28 mouse cellular contexts compared by ENCODE assay signal in genomic region chr8:4505364-4505763, GRCm38 (mm10). TPM values are rescaled to one million over a fixed set of nuclear protein-coding genes. Genes with fewer than 3 reads are reported as not detected.
DNase-seq lines count a peak whose midpoint lies in the region; ATAC-seq and TF ChIP-seq lines count a peak whose summit lies in the region.
"Had no signal": no experiment of that assay in that cellular context is flagged by ENCODE, and none has a peak within 500 bp of the region (broad histone marks: within the 10 kb centered on the region; RNA-seq: fewer than 3 reads in every experiment).

No protein-coding gene starts in this region.

- H3K36me3 ChIP-seq in midbrain, embryonic 11.5 days (ENCODE audit: control insufficient read depth, insufficient read depth, low read length), result no peaks in the 10 kb centered on the region
- H3K36me3 ChIP-seq in midbrain, embryonic 10.5 days, result no peaks in the 10 kb centered on the region
- H3K36me3 ChIP-seq in stomach, postnatal 0 days (ENCODE audit: control insufficient read depth, insufficient read depth, low read length), result no peaks in the 10 kb centered on the region

- H3K9ac ChIP-seq in midbrain, embryonic 11.5 days (ENCODE audit: low read length), result no peak overlapping the region
- H3K9ac ChIP-seq in stomach, postnatal 0 days (ENCODE audit: low read length), result no peak overlapping the region
- H3K9ac ChIP-seq: forebrain, embryonic 13.5 days; heart, embryonic 13.5 days; hindbrain, embryonic 14.5 days had no signal

- DNase-seq in midbrain, embryonic 11.5 days (ENCODE audit: low spot score, missing footprints), result peak; percentile 41
- no peak for DNase-seq in midbrain, embryonic 10.5 days (ENCODE audit: low spot score)
- peak; percentile 80 for DNase-seq in gonadal fat pad, adult 2 months (ENCODE audit: low read depth)
- no peak for DNase-seq in stomach, postnatal 0 days (ENCODE audit: low spot score)
- DNase-seq in embryo, embryonic 9.5 days (ENCODE audit: extremely low spot score), result no peak
- DNase-seq in left cerebral cortex, postnatal 4 days, result no peak
- DNase-seq: adrenal gland, adult 2 months; adrenal gland, postnatal 14 days; cerebellum, adult 11 months; cerebellum, adult 2 months; cerebellum, adult 9-11 months; cerebellum, postnatal 25 days; gastrocnemius, adult 2 months; gastrocnemius, postnatal 14 days; heart, adult 18-20 months; heart, postnatal 14 days; heart, postnatal 4 days had no signal

- no peak for ATAC-seq in midbrain, embryonic 11.5 days (ENCODE audit: low FRiP score)
- ATAC-seq in stomach, postnatal 0 days (ENCODE audit: low FRiP score, low TSS enrichment), result no peak; the same call in 1 of the 2 replicates
- ATAC-seq: CD4-positive, CD25-positive, alpha-beta regulatory T cell, adult 4 months; forebrain, embryonic 13.5 days; forebrain, embryonic 16.5 days; hindbrain, postnatal 0 days; inflammation-experienced regulatory T-cells, adult 6 months; intestine, embryonic 16.5 days had no signal

- WGBS in midbrain, embryonic 11.5 days, result 79% methylated on average over 1 of the region's 1 CpGs
- WGBS in midbrain, embryonic 10.5 days, result 70% methylated on average over 1 of the region's 1 CpGs
- 42% methylated on average over 1 of the region's 1 CpGs for WGBS in stomach, postnatal 0 days

- intact Hi-C loops in left cerebral cortex, postnatal 4 days (cut with DNase I), result no loop called here

- no peak for TF ChIP-seq CTCF in stomach, postnatal 0 days (IDR thresholded peaks at IDR 0.05; ENCODE audit: low read depth)

- no peaks in the 10 kb centered on the region for H3K4me1 ChIP-seq in midbrain, embryonic 11.5 days (ENCODE audit: control insufficient read depth, insufficient read depth, low read length)
- no peaks in the 10 kb centered on the region for H3K4me1 ChIP-seq in midbrain, embryonic 10.5 days
- no peaks in the 10 kb centered on the region for H3K4me1 ChIP-seq in stomach, postnatal 0 days (replicated peaks; ENCODE audit: control insufficient read depth, insufficient read depth)
- H3K4me1 ChIP-seq: forebrain, embryonic 10.5 days; forebrain, embryonic 13.5 days had no signal

- peak; percentile 71 for TF ChIP-seq EP300 in stomach, postnatal 0 days (optimal IDR thresholded peaks at IDR 0.05)

- no peaks in the 10 kb centered on the region for H3K27me3 ChIP-seq in midbrain, embryonic 11.5 days (ENCODE audit: control insufficient read depth, insufficient read depth, low read length)
- no peaks in the 10 kb centered on the region for H3K27me3 ChIP-seq in midbrain, embryonic 10.5 days (ENCODE audit: low read depth, poor library complexity, severe bottlenecking)
- H3K27me3 ChIP-seq in stomach, postnatal 0 days (ENCODE audit: control insufficient read depth, insufficient read depth, low read length), result no peaks in the 10 kb centered on the region
- H3K27me3 ChIP-seq: forebrain, embryonic 13.5 days; heart, embryonic 13.5 days had no signal

- H3K27ac ChIP-seq in midbrain, embryonic 11.5 days (ENCODE audit: low read depth, low read length), result no peak overlapping the region
- H3K27ac ChIP-seq in midbrain, embryonic 10.5 days (replicated peaks), result no peak overlapping the region
- H3K27ac ChIP-seq in stomach, postnatal 0 days (replicated peaks), result 0 out of 2 replicates have a peak overlapping the region, but pooled peaks have one; percentile 56
- H3K27ac ChIP-seq: forebrain, embryonic 10.5 days; forebrain, embryonic 13.5 days; gastrocnemius, adult 2 months; heart, embryonic 10.5 days; hindbrain, embryonic 14.5 days; hindbrain, postnatal 0 days had no signal

- H3K4me2 ChIP-seq in midbrain, embryonic 11.5 days, result no peak overlapping the region
- no peak overlapping the region for H3K4me2 ChIP-seq in stomach, postnatal 0 days (replicated peaks; ENCODE audit: low read depth)
- H3K4me2 ChIP-seq: forebrain, embryonic 13.5 days; heart, embryonic 13.5 days; hindbrain, embryonic 14.5 days had no signal

- H3K9me3 ChIP-seq in midbrain, embryonic 11.5 days (ENCODE audit: control insufficient read depth, low read length), result no peaks in the 10 kb centered on the region
- H3K9me3 ChIP-seq in midbrain, embryonic 10.5 days (replicated peaks), result no peaks in the 10 kb centered on the region
- H3K9me3 ChIP-seq in stomach, postnatal 0 days (ENCODE audit: control insufficient read depth, low read length), result no peaks in the 10 kb centered on the region
- H3K9me3 ChIP-seq: forebrain, embryonic 10.5 days; forebrain, embryonic 13.5 days; heart, embryonic 10.5 days; heart, embryonic 13.5 days had no signal

- no peak overlapping the region for H3K4me3 ChIP-seq in midbrain, embryonic 11.5 days (ENCODE audit: low read depth, low read length)
- no peak overlapping the region for H3K4me3 ChIP-seq in midbrain, embryonic 10.5 days
- no peak overlapping the region for H3K4me3 ChIP-seq in stomach, postnatal 0 days (ENCODE audit: low read depth, low read length)
- H3K4me3 ChIP-seq: erythroblast, embryonic 14.5 days; forebrain, embryonic 10.5 days; forebrain, embryonic 13.5 days; gastrocnemius, adult 2 months; heart, embryonic 10.5 days; heart, embryonic 13.5 days had no signal

RNA-seq across cellular contexts. Expression of gene Cers4, which starts 12.5 kb away (rescaled TPM):
- 12.7 and 15.0 TPM in 2 replicates for polyA plus RNA-seq in midbrain, embryonic 11.5 days (2014; fragmentation: Nextera tagmentation; extraction: Ambion mirVana)
- polyA plus RNA-seq in midbrain, embryonic 10.5 days (2016; fragmentation: Nextera tagmentation; extraction: Ambion mirVana), result 11.8 and 18.1 TPM in 2 replicates
- polyA plus RNA-seq in gonadal fat pad, adult 2 months (2012; rRNA removed), result 123 and 211 TPM in 2 replicates
- 22.6 and 25.9 TPM in 2 replicates for polyA plus RNA-seq in stomach, postnatal 0 days (2015; fragmentation: Nextera tagmentation; extraction: Ambion mirVana)
- 10 to 100 TPM; 60.7 to 67.5 TPM for total RNA-seq in left cerebral cortex, postnatal 4 days (2021)
- polyA plus RNA-seq: erythroblast, embryonic 14.5 days had no signal

Comparison
In these comparisons a context has a peak if more than half of its experiments do, and no peak if none do; other contexts are left out.
1. DNase-seq: peak in midbrain, embryonic 11.5 days (single experiment) and gonadal fat pad, adult 2 months (single experiment); none in midbrain, embryonic 10.5 days (single experiment), stomach, postnatal 0 days (single experiment), embryo, embryonic 9.5 days (single experiment) and left cerebral cortex, postnatal 4 days (single experiment).